Mouse (Mus musculus): ENCODE measurements around the gene Arpc3.
"Not testable (repeated sequence)": the region's sequence is repeated elsewhere in the genome, so short reads cannot be mapped to it uniquely, and the experiment has no call there.

The Arpc3 gene

DNA sequence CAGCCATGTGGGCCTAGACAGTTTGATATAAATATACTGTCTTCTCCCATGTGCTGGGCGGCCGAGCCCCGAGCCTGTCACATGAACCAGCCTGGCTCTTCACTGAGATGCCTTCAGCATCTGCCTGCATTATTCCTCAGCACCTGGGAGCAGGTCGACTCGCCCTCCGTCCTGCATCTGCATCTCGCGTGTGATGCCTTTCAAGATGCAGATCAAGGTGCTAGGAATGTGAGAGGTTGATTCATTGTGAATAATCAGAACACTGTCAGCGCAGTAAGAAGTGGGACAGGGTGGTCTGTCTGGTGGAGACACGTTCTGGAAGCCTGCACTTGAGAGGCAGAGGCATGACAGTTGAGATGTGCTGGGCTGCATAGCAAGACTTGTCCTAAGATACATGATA, 52.8 kb downstream of the Arpc3 start:
- DNase-seq: no peak

DNA sequence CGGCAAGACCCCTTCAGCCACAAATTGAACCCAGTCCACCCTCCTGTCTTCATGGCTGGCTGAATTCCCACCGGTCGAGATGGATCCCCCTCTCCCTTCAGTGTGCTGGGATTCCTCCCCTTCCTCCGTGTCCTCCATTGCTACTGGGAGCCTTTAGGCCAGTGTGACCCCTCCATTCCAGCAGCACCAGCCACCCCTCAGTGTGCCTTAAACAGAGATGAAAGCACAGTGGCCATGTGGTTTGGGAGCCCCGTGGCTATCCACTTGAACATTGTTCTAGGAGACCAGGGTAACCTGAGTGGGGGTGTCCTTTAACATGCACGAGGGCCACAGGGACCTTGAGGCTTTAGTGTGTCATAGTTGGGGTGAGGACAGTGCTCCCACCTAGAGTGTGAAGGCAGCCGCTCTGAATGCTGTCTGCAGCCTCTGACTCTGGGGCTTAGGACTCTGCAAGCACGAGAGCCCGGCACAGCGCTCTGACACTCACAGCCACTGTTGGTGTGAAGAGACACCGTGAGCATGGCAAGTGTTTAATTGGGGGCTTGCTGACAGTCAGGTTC, 53.5 kb downstream of the Arpc3 start:
- no peak for DNase-seq

DNA sequence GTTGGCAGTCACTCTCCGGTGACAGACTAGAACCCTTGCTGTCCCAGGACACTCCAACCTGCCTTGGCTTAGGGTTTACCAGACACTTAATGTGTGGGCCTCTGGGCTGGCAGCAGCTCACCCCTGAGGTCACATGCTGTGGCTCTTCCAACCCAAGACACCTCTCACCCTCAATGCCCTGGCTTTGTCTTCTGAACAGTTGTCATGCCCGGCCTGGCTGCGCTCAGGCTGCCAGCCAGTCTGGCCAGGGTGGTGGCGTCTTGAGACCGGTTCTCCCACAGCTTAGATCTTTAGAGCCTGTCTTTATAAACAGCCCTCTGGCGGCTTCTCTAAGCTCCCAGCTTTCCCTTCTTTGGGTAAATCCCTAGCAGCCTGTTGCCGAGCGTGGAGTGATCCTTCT, 56.2 kb downstream of the Arpc3 start:
- no peak for DNase-seq

DNA sequence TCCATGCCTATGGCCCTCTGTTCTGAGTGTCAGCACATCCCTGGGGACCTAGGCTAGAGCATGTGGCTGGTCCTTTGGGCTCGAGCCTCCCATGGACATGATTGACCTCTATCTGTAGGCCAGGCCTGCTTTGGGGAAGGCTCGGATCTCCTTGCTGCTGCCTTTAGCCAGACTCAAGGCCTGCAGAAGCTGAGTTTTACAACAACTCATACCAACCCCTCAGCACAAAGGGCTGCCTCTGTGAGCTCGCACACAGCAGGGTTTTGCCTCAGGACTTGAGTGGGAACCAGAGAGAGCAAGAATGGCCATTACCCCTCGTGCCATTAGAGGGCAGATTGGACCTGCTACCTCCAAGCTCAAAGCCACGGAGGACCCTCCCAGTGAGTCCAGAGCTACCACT, 57.2 kb downstream of the Arpc3 start:
- DNase-seq: no peak

DNA sequence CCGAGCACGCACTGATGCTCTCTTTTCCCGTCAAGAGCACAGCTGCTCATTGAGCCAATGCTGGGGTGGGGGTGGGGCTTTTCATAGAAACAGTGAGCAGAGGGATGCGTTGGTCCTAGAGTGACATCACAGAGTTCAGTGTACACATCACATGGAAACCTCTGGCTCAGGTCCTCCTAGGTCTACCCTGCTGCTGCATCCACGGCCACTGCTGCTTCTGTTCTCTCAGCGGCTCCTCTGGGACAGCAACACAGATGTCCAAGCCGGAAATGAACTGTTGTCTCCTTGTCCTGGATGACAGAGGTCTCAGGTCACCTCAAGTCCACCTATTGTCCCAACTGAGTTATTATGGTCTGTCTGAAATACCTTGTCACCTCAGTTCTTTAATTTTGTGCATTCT, 58.3 kb downstream of the Arpc3 start:
- DNase-seq: no peak

DNA sequence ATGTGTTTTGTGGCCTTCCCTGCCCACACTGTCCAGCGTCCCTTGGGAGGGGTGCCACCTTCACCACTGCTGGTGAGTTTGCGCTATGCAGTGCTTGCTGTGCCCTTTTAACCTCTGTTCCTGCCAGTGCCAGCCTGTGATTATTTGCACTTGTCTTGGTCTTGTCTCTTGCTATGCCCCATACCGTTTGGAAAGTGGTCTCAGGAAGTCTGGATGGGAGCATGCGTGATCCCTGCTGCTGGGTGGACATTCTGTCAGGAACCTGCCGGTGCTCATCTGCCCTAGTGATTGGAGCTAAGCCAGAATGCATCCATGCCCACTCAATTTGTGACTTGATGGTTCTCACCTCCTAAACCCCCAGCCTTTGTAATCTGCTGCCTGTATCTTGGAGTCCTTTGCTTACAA, 59.2 kb downstream of the Arpc3 start:
- no peak for DNase-seq

DNA sequence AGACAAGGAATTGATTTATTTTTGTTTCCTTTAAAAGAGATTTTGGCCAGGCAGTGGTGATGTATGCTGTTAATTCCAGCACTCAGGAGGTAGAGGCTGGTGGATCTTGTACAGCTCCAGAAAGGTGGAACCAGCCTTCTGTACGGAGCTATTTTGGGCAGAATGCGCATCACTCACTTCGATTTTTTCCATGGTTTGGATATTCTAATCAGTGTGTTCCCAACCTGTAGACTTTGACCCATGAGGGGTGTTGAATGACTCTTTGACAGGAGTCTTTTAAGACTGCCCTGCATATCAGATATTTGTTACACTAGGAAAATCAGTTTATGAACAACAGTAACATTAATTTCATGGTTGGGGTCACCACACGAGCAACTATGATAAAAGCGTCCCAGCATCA, 59.6 kb downstream of the Arpc3 start:
- DNase-seq: no peak

DNA sequence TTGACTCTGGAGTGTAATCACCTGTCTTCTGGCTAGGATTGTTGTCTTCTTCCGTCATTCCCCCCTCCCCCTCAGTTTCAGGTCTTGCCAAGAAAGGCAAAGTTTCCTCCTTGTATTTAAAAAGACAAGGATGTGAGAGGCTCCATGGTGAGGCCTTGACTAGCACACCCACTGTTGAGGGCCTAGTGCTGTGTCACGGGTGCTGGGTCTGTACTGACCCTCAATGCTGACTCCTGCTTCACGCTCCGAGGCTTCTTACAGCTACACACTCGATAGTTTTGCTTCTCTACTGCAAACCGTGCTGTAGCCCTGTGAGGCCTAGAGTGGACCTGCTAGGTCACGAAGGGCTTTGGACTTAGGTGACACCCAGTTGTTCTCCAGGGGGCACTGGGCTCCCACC, 60.5 kb downstream of the Arpc3 start:
- no peak for DNase-seq

DNA sequence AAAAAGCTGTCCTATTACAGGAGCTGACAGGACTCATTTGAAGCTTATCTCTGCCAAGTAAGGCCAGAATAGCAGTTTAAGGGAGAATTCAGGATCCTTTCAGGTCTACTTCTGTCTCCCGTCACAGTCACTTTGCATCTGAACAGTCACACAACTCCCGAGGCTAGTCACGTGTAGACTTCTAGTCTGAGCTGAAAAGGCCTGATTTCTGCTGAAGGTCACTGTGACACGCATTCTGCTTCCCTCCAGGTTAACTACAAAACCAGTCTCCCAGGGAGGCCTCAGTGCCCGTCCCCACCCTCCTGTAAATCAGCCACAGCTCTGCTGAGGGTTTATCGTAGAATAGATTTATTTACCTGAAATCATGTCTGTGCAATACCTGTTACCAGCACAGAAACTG, 61.5 kb downstream of the Arpc3 start:
- DNase-seq: no peak

DNA sequence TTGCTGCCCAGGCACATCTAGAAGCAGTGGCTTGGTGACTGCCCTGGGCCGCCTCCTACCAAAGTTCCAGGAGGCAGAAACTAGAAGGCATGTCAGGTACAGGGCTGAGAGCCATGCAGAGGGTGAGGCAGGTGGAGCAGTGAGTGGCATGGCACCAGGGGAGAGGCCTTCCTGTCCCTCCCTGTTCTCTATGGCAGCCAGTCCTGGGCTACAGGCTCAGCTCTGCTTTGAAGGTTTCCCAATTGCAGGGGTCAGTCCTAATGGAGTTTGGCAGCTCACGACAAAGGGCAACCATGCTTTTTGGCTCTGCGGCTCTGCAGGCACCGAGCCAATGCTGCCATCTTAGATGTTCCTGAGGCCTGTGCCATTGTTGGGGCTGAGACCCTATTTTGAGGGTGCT, 62.8 kb downstream of the Arpc3 start:
- DNase-seq: no peak

DNA sequence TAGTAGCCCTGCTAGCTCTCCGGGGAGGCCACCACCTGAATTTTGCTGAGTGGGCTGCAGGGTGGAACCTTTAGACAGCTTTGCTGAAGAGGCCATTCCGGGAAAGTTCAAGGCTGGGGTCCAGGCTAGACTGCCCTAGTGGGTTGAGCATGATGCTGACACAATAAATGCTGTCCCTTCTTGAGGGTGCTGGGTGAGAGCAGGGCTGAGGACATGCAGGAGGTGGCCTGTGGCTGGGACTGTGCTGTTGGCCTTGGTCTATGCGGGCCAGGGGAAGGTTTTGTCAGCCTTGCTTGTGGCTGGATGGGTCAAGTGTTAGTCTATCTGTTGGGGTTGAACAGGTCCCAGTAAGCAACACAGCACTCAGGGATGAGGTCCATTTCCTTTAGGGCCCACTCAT, 63.2 kb downstream of the Arpc3 start:
- DNase-seq: no peak

DNA sequence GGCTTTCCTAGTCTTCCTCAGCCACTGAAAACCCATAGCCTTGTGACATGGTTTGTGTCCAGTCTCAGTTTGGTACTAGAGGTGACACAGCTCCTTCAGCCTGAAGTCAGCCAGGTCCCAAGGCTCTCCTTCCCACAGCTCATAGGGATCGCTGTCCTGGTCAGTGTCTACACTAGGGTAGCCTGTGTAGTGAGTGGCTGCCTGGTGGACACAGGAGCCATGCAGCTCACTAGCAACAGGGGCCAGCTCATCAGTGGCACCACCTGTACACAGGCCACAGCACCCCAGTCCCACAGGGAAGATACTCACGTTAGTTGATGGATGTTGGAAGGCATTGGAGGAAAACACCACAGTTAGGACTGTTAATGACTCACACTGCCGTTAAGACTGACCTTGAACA, 63.9 kb downstream of the Arpc3 start:
- no peak for DNase-seq

DNA sequence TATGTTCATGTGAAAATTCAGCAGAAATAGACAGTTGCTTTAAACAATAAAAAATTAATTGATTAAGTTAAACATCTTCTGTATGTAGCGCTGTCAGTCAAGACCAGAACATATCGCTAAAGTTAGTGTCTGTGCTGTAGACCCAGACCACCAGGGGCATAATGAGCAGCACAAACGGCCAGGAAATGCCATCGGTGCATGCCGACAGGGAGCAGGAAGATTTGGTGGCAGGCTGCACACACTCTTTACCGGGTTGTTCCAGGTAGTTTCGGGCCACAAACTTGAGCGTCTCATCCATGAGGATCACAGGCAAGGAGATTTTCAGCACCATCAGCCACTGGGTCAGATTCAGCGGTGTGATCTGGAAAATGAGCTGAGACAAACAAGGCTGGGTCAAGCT, 65.4 kb downstream of the Arpc3 start:
- not testable (repeated sequence) for DNase-seq

DNA sequence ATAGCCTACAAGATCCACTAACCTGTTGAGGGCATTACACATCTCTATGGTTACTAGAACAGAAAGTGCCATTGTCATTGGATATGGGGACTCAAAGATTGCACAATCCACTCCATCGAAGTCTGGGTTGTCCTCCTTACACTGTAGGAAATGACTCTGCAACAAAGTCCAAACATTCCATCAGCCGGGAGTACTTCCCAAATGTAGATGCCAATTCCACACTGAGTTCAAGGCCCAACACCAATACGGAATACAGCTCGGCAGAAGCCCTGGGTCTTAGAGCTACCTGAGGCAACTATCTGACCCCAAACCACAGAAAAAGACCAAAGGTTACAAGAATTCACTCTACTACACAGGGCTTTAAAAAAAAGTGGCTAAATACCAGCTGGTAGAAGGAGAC, 66.4 kb downstream of the Arpc3 start:
- no peak for DNase-seq

DNA sequence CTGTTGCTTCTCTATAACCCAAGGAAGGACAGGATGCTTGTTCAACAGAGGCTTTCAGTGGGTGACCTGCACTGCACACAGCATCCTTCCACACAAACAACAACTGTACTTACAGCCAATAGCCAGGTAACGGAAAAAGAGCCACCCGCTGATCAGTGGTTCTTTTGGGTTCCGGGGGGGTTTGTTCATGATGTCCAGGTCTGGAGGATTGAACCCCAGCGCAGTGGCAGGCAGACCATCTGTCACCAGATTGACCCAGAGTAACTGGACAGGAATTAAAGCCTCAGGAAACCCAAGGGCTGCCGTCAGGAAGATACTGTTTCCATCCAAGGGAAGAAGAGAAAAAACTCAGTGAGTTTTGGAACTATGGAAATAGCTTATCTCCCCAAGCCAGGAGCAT, 67.7 kb downstream of the Arpc3 start:
- DNase-seq: no peak

DNA sequence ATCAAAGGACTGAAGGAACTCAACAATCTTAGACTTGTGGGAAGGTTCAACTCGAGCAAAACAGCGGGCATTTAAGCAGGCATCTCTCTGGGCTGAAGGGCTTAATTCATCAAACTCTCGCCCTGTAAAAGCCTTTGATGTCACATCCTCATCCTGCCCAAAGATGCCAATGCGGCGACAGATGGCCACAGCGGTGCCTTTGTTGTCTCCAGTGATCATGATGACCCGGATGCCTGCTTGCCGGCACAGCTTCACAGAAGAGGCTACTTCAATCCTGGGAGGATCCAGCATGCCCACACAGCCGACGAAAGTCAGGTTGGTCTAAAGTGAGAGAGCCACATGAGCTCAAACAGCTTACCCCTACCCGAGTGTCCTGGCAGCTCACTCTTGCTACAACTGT, 69.0 kb downstream of the Arpc3 start:
- no peak for DNase-seq

DNA sequence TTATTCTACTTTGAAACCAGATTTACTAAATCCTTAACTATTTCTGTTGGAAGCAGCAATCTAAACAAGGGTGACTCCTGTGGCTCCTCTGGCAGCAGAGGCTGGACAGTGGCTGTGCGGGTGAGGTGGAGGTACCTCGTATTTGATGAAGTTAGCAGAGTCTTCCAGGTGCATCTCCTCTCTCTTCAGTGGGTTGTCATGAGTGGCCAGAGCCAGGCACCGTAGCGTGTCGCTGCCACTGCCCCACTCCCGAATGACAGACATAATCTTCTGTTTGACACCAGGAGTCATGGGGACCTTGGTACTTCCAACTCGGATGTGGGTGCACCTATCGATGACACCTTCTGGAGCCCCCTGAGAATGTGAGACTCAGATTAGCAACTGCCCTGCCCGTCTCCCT, 69.8 kb downstream of the Arpc3 start:
- DNase-seq: no peak
